Comparison of ENCODE assay signal across 10 mouse cellular contexts in genomic region chr7:133011611-133012010, GRCm38 (mm10).
A peak's percentile ranks its signal among the peaks of the same experiment; 100 is the strongest.
DNase-seq lines count a peak whose midpoint lies in the region; ATAC-seq lines count a peak whose summit lies in the region.
"Had no signal": no experiment of that assay in that cellular context is flagged by ENCODE, and none has a peak within 500 bp of the region (broad histone marks: within the 10 kb centered on the region; RNA-seq: fewer than 3 reads in every experiment).

No protein-coding gene starts in this region.

- H3K4me2 ChIP-seq in hindbrain, embryonic 12.5 days (replicated peaks) = no peak overlapping the region
- no peak overlapping the region for H3K4me2 ChIP-seq in hindbrain, embryonic 11.5 days (replicated peaks; ENCODE audit: low read depth, low read length)
- no peak overlapping the region for H3K4me2 ChIP-seq in embryonic facial prominence, embryonic 12.5 days (replicated peaks)
- peak overlapping the region; percentile 29; the same call in 1 of the 2 replicates for H3K4me2 ChIP-seq in midbrain, embryonic 14.5 days (ENCODE audit: low read length)

- peaks cover 4% of the 10 kb centered on the region; the same call in 1 of the 2 replicates for H3K36me3 ChIP-seq in hindbrain, embryonic 12.5 days
- H3K36me3 ChIP-seq in hindbrain, embryonic 11.5 days (ENCODE audit: control insufficient read depth, insufficient read depth, low read length) = no peaks in the 10 kb centered on the region
- peaks cover 19% of the 10 kb centered on the region for H3K36me3 ChIP-seq in embryonic facial prominence, embryonic 12.5 days
- H3K36me3 ChIP-seq in midbrain, embryonic 14.5 days (ENCODE audit: control insufficient read depth, insufficient read depth, low read length) = no peaks in the 10 kb centered on the region

- peak overlapping the region; percentile 68; the same call in 1 of the 2 replicates for H3K27ac ChIP-seq in hindbrain, embryonic 12.5 days
- no peak overlapping the region for H3K27ac ChIP-seq in hindbrain, embryonic 11.5 days (ENCODE audit: low read depth, low read length)
- H3K27ac ChIP-seq in embryonic facial prominence, embryonic 12.5 days = peak overlapping the region; percentile 23; the same call in 1 of the 2 replicates
- H3K27ac ChIP-seq in midbrain, embryonic 14.5 days (replicated peaks; ENCODE audit: low read depth, low read length) = peak overlapping the region; percentile 70

- H3K27me3 ChIP-seq in hindbrain, embryonic 12.5 days = no peaks in the 10 kb centered on the region
- H3K27me3 ChIP-seq in hindbrain, embryonic 11.5 days (ENCODE audit: control insufficient read depth, insufficient read depth, low read length) = no peaks in the 10 kb centered on the region
- no peaks in the 10 kb centered on the region for H3K27me3 ChIP-seq in embryonic facial prominence, embryonic 12.5 days
- H3K27me3 ChIP-seq in midbrain, embryonic 14.5 days (ENCODE audit: control insufficient read depth, insufficient read depth, low read length) = no peaks in the 10 kb centered on the region

- no peaks in the 10 kb centered on the region for H3K9me3 ChIP-seq in hindbrain, embryonic 12.5 days (replicated peaks)
- H3K9me3 ChIP-seq in hindbrain, embryonic 11.5 days (ENCODE audit: control insufficient read depth, low read length) = no peaks in the 10 kb centered on the region
- H3K9me3 ChIP-seq in embryonic facial prominence, embryonic 12.5 days = no peaks in the 10 kb centered on the region
- H3K9me3 ChIP-seq in midbrain, embryonic 14.5 days (ENCODE audit: control insufficient read depth, low read length) = no peaks in the 10 kb centered on the region

- no peak for ATAC-seq in hindbrain, embryonic 12.5 days (ENCODE audit: low FRiP score)
- no peak for ATAC-seq in hindbrain, embryonic 11.5 days (ENCODE audit: low FRiP score)
- no peak for ATAC-seq in embryonic facial prominence, embryonic 12.5 days (ENCODE audit: insufficient number of reproducible peaks, insufficient read depth, low FRiP score, low TSS enrichment)
- ATAC-seq in midbrain, embryonic 14.5 days (ENCODE audit: low FRiP score, low TSS enrichment) = no peak
- ATAC-seq: activated CD4-positive, CD25-positive, alpha-beta regulatory T cell, adult 4 months had no signal

- H3K4me3 ChIP-seq in hindbrain, embryonic 12.5 days = no peak overlapping the region
- H3K4me3 ChIP-seq in hindbrain, embryonic 11.5 days (ENCODE audit: low read depth, low read length) = no peak overlapping the region
- no peak overlapping the region for H3K4me3 ChIP-seq in embryonic facial prominence, embryonic 12.5 days
- H3K4me3 ChIP-seq in midbrain, embryonic 14.5 days (replicated peaks; ENCODE audit: low read depth, low read length) = no peak overlapping the region
- H3K4me3 ChIP-seq: erythroblast, embryonic 14.5 days had no signal

- H3K4me1 ChIP-seq in hindbrain, embryonic 12.5 days = peaks cover 79% of the 10 kb centered on the region
- H3K4me1 ChIP-seq in hindbrain, embryonic 11.5 days (replicated peaks; ENCODE audit: control insufficient read depth, insufficient read depth, low read length) = no peaks in the 10 kb centered on the region; the same call in 1 of the 2 replicates
- H3K4me1 ChIP-seq in embryonic facial prominence, embryonic 12.5 days = peaks cover 57% of the 10 kb centered on the region
- H3K4me1 ChIP-seq in midbrain, embryonic 14.5 days (ENCODE audit: control insufficient read depth, insufficient read depth, low read length) = peaks cover 59% of the 10 kb centered on the region

- H3K9ac ChIP-seq in hindbrain, embryonic 12.5 days = no peak overlapping the region
- no peak overlapping the region for H3K9ac ChIP-seq in hindbrain, embryonic 11.5 days (ENCODE audit: low read depth, low read length)
- no peak overlapping the region for H3K9ac ChIP-seq in embryonic facial prominence, embryonic 12.5 days
- no peak overlapping the region for H3K9ac ChIP-seq in midbrain, embryonic 14.5 days (replicated peaks; ENCODE audit: low read length)

- no peak for DNase-seq in hindbrain, embryonic 11.5 days (ENCODE audit: low spot score)
- DNase-seq in Muller cell, postnatal 12 days (ENCODE audit: inconsistent ontology term) = peak; percentile 59
- peak; percentile 67 for DNase-seq in midbrain, embryonic 14.5 days
- no peak for DNase-seq in adipocyte (ENCODE audit: low spot score)
- DNase-seq in thymus, postnatal 10 days (ENCODE audit: low spot score in 2 of 2) = no peak
- DNase-seq: thymus, adult 18-20 months had no signal

- WGBS in hindbrain, embryonic 12.5 days = 58% methylated on average over 4 of the region's 4 CpGs
- WGBS in hindbrain, embryonic 11.5 days = 71% methylated on average over 4 of the region's 4 CpGs
- WGBS in embryonic facial prominence, embryonic 12.5 days = 40% methylated on average over 4 of the region's 4 CpGs
- WGBS in midbrain, embryonic 14.5 days = 30% methylated on average over 4 of the region's 4 CpGs

Comparison
In these comparisons a context has a peak if more than half of its experiments do, and no peak if none do; other contexts are left out.
1. DNase-seq: peak in Muller cell, postnatal 12 days (single experiment) and midbrain, embryonic 14.5 days (single experiment); none in hindbrain, embryonic 11.5 days (single experiment), adipocyte (single experiment) and thymus, postnatal 10 days (0 of 2).